Mouse (Mus musculus) forebrain, embryonic 11.5 days (tissue): ENCODE measurements around the gene Pla2g2f. TPM values are rescaled to one million over a fixed set of nuclear protein-coding genes. Genes with fewer than 3 reads are reported as not detected.

Experiments used
- ATAC-seq: fragments of 200-750 bp; cut with Nextera tagmentation; replicated peaks from 2 replicates; pipeline ENCODE4 v1.8.0; 2017; ENCODE audit warnings: moderate TSS enrichment; ENCODE audit not compliant: low FRiP score
- DNase-seq: peaks from one replicate; pipeline ENCODE4 v3.0.0-alpha.2; 2017; ENCODE audit warnings: low spot score
- H3K27ac ChIP-seq: fragments of 300-500 bp; sonication (generic); 2 replicates; pipeline ENCODE4 v1.5.1; 2014; ENCODE audit warnings: low read depth, low read length
- H3K27me3 ChIP-seq: fragments of 300-500 bp; sonication (generic); 2 replicates; pipeline ENCODE4 v1.6.1; 2014; ENCODE audit warnings: mild to moderate bottlenecking, low read length, mixed read lengths; ENCODE audit not compliant: control insufficient read depth, insufficient read depth
- H3K36me3 ChIP-seq: fragments of 300-500 bp; sonication (generic); 2 replicates; pipeline ENCODE4 v1.6.1; 2014; ENCODE audit warnings: mild to moderate bottlenecking, low read length, moderate library complexity, mixed read lengths; ENCODE audit not compliant: control insufficient read depth, insufficient read depth
- H3K4me1 ChIP-seq: fragments of 300-500 bp; sonication (generic); replicated peaks from 2 replicates; pipeline ENCODE4 v1.6.1; 2014; ENCODE audit warnings: low read length, mixed read lengths; ENCODE audit not compliant: control insufficient read depth, insufficient read depth
- H3K4me2 ChIP-seq: fragments of 300-500 bp; sonication (generic); 2 replicates; pipeline ENCODE4 v1.6.1; 2014; ENCODE audit warnings: low read depth, mild to moderate bottlenecking, low read length, moderate library complexity, mixed read lengths; ENCODE audit not compliant: severe bottlenecking
- H3K4me3 ChIP-seq: fragments of 300-500 bp; sonication (generic); 2 replicates; pipeline ENCODE4 v1.5.1; 2014; ENCODE audit warnings: low read depth, low read length
- H3K9ac ChIP-seq: fragments of 300-500 bp; sonication (generic); 2 replicates; pipeline ENCODE4 v1.6.1; 2014; ENCODE audit warnings: low read length
- H3K9me3 ChIP-seq: fragments of 300-500 bp; sonication (generic); 2 replicates; pipeline ENCODE4 v1.6.1; 2016; ENCODE audit warnings: low read length, mixed read lengths; ENCODE audit not compliant: control insufficient read depth
- WGBS: fragments of 180-500 bp; shearing (Covaris S2); extraction: QIAGEN DNeasy Blood & Tissue Kit; methylation state at CpG from one replicate; pipeline ENCODE4 v1.1.7; 2014; 5-methylcytosine and 5-hydroxymethylcytosine counted together
- polyA plus RNA-seq: library from polyadenylated mRNA; unstranded; fragments of >200 nt; fragmentation: Nextera tagmentation; extraction: Ambion mirVana; gene quantifications from 2 replicates; pipeline ENCODE4 v1.2.1, GENCODE M21; 2014

The Pla2g2f gene
- 0.09 TPM in 1 of 2 replicates, not detected in the other for polyA plus RNA-seq

DNA sequence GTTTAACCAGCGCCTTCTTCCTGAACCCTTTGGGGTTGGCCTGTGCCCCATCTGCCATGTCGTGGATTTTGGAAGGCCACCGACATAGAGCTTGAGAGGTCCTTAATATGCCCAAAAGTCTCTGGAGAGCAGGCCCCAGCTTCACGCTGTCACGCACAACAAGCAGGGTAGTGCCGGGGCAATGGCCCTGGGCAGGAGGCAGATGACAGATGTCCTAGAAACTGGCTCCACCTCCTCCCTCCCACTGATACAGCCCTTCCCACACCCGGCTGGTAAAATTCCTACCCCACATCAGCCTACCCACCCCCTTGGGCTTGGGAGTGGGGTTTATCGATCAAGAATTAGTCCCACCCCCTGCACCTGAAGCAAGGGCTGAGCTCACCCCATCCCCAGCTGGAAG, at the start of gene Pla2g2f:
Gene Pla2g2f (minus strand): TSS at position 211 of the 400 bp plus-strand sequence.
- H3K27ac ChIP-seq, result no peak within 1 kb of the TSS
- H3K9ac ChIP-seq, result no peak within 1 kb of the TSS
- no peak within 1 kb of the TSS for H3K4me2 ChIP-seq
- H3K4me3 ChIP-seq, result no peak within 1 kb of the TSS
- DNase-seq (no peak), ATAC-seq (no peak)
- WGBS, result 75% methylated on average over 8 of the region's 8 CpGs
- no peaks in the 10 kb centered on the region for H3K4me1 ChIP-seq
- no peaks in the 10 kb centered on the region for H3K9me3 ChIP-seq
- H3K27me3 ChIP-seq, result no peaks in the 10 kb centered on the region
- no peaks in the 10 kb centered on the region for H3K36me3 ChIP-seq

DNA sequence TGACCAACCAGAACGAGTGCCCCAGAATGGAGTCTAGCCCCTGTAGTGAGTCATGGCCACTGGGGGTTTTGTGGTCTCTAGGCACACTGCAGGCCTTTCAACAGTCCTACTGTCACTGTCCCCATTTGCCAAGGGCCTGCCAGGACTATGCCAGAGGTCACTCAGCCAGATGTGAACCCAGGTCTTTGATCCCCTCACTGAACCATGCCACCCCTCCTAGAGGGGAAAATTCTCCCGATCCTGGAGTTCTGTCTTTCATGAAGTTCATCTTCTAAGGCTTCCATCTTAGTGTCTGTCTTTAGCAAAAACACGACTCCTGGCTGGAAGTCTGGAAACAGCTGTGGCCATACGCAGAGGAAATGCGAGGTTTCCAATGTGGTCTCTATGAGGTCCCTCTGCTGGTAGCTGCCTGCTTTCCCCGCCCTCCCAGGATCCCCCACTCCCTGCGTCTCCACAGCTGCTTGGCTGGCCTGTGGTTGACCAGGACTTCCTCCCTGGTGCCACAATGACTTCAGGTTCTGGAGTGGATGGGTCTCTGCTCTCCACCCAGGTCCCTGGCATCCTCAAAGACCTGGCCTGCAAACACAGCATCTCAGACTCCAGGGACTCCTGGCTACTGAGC, 49.6 kb upstream of the Pla2g2f start:
- Histone ChIP-seq H3K4me2 (no peak overlapping the region), H3K27ac (no peak overlapping the region), H3K4me1 (no peaks in the 10 kb centered on the region), H3K4me3 (no peak overlapping the region), H3K9ac (no peak overlapping the region), H3K36me3 (no peaks in the 10 kb centered on the region), H3K27me3 (no peaks in the 10 kb centered on the region), H3K9me3 (no peaks in the 10 kb centered on the region)
- DNase-seq (no peak), ATAC-seq (no peak)
- 84% methylated on average over 7 of the region's 7 CpGs for WGBS

DNA sequence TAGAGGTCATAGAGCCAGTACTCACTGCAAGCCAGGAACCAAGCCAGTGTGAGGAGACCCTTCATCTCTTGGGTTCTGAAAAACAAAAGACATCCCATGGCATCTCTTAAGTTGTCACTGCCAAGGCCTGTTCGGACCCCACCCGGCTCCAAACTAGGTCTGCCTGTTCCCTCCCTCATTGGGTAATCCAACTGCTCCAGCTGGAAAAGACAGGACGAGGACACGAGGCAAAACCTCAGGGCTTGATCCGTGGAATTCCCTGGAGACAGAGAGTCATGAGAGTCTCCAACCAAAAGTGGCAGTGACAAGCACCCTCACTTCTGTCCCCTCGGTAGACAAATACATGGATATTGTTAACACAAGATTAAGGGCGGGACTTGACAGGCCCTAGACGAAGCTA, 48.7 kb upstream of the Pla2g2f start:
- Histone ChIP-seq H3K9ac (no peak overlapping the region), H3K27me3 (no peaks in the 10 kb centered on the region), H3K27ac (no peak overlapping the region), H3K9me3 (no peaks in the 10 kb centered on the region), H3K36me3 (no peaks in the 10 kb centered on the region), H3K4me1 (no peaks in the 10 kb centered on the region), H3K4me2 (no peak overlapping the region), H3K4me3 (no peak overlapping the region)
- 88% methylated on average over 8 of the region's 8 CpGs for WGBS
- DNase-seq, result no peak
- no peak for ATAC-seq

DNA sequence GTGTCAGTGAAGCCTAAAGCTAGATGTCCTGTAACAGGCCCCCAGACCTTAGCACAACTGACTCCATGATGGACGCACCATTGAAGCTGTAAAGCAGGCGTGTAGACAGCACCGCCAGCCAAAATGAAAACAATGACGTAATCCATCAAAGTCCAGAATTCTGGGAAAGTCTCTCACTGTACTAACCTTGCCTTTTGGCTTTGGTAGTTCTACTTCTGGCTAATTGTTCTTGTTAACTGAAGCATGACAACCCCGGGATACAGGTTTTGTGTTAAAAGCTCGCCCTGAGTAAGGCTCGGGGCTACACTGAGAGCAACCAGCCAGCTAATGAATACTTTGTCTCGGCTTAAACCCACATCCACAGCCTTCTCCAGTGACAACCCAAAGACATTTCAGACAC, 47.8 kb upstream of the Pla2g2f start:
- Histone ChIP-seq H3K9ac (no peak overlapping the region), H3K27ac (no peak overlapping the region), H3K4me2 (no peak overlapping the region), H3K9me3 (no peaks in the 10 kb centered on the region), H3K4me3 (no peak overlapping the region), H3K4me1 (no peaks in the 10 kb centered on the region), H3K36me3 (no peaks in the 10 kb centered on the region), H3K27me3 (no peaks in the 10 kb centered on the region)
- WGBS, result 35% methylated on average over 8 of the region's 8 CpGs
- DNase-seq, result no peak
- ATAC-seq, result no peak

DNA sequence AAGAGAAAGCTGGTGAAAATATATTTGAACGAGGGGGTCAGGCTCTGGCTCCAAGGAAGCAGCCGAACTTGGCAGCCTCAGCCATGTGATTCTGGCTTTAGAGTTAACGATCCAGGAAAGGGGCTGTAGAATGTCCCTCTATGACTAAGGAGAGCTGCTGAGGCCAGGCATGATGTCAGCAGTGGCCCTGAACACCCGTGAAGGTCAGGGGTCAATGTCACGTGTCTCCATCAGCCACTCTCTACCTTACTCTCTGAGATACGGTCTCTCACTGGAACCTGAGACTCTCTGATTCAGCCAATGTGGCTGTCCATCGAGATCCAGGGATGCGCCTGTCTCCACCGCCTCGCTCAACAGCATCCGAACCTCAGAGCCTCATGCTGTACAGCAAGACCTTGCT, 45.5 kb upstream of the Pla2g2f start:
- Histone ChIP-seq H3K36me3 (no peaks in the 10 kb centered on the region), H3K9ac (no peak overlapping the region), H3K9me3 (no peaks in the 10 kb centered on the region), H3K27ac (no peak overlapping the region), H3K4me2 (no peak overlapping the region), H3K27me3 (no peaks in the 10 kb centered on the region), H3K4me3 (no peak overlapping the region), H3K4me1 (no peaks in the 10 kb centered on the region)
- no peak for ATAC-seq
- DNase-seq, result no peak
- 88% methylated on average over 11 of the region's 11 CpGs for WGBS

DNA sequence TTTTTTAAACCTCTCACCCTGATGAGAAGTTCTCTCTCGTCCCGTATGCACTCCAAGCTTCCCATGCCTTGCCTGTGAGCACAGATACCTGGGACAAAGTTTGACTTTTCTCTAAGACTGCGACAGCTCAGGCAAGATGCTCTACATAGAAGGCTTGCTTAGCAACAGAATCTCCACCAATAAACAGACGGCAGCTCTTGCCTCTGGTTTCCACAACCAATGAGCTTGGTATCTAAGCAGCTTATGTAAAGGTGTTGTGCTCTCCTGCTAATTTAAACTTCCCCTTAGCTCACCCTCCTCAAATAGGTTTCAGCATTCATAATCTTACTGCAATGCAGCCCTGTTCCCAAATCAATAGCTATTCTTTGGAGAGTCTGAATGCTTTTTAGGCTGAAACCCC, 44.2 kb upstream of the Pla2g2f start:
- DNase-seq (no peak), ATAC-seq (no peak)
- no peaks in the 10 kb centered on the region for H3K9me3 ChIP-seq
- H3K4me1 ChIP-seq, result no peaks in the 10 kb centered on the region
- H3K27ac ChIP-seq, result no peak overlapping the region
- no peak overlapping the region for H3K9ac ChIP-seq
- H3K36me3 ChIP-seq, result no peaks in the 10 kb centered on the region
- no peak overlapping the region for H3K4me2 ChIP-seq
- H3K4me3 ChIP-seq, result no peak overlapping the region
- WGBS, result 80% methylated on average over 4 of the region's 4 CpGs
- H3K27me3 ChIP-seq, result no peaks in the 10 kb centered on the region

DNA sequence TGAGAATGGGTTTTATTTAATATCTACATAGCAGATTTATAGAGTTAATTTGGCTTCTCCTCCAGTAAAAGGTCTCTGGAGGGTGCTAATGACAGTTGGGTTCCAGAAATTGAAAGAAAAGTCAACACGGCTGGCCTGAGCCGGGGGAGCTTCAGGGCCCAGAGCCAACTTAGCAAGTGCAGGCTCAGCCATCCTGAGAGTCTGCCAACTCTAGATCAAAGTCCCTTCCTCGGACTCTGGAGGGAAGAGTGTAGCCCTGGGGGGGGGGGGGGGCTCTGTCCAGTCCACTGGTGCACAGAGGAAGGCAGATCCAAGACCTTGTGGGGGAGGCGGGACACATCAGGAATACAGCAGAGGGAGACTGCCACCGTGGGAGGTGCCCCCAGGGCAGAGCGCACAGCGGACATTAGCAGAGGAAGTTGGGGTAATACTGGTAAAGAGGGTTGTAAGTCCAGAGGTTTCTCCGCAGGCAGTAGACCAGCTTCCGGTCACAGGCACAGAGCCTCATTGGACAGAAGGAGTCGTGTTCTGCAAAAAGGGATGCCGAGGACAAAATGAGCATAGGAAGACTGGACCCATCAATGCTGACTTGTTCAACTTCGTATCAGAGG, 42.8 kb upstream of the Pla2g2f start:
- WGBS, result 80% methylated on average over 12 of the region's 12 CpGs
- Histone ChIP-seq H3K4me3 (no peak overlapping the region), H3K36me3 (no peaks in the 10 kb centered on the region), H3K9me3 (no peaks in the 10 kb centered on the region), H3K9ac (no peak overlapping the region), H3K4me2 (no peak overlapping the region), H3K27ac (no peak overlapping the region), H3K27me3 (no peaks in the 10 kb centered on the region), H3K4me1 (no peaks in the 10 kb centered on the region)
- ATAC-seq (no peak), DNase-seq (no peak)

DNA sequence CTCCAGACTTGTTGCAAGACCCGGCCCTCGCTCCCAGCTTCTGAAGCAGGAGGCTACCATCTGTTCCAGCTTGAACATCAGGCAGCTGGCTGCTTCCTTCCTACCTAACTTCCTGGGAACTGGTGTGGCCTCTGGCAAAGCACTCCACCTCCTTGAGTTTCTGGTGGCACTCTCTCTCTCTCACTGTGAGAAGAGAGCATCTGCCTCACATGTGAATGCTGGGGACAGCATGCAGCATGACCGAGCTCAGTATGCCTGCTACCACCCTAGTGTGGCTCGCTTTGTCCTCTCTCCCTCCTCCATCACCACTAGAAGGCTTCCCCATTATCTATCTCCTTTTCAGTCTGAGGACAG, 39.8 kb upstream of the Pla2g2f start:
- Histone ChIP-seq H3K27me3 (no peaks in the 10 kb centered on the region), H3K9ac (no peak overlapping the region), H3K27ac (no peak overlapping the region), H3K4me1 (no peaks in the 10 kb centered on the region), H3K9me3 (no peaks in the 10 kb centered on the region), H3K36me3 (no peaks in the 10 kb centered on the region), H3K4me3 (no peak overlapping the region), H3K4me2 (no peak overlapping the region)
- DNase-seq (no peak), ATAC-seq (no peak)
- WGBS, result 79% methylated on average over 4 of the region's 4 CpGs
